Mouse (Mus musculus) macrophage (primary cell): ENCODE results near the gene Emilin2. TPM values are rescaled to one million over a fixed set of nuclear protein-coding genes. Genes with fewer than 3 reads are reported as not detected.
A peak's percentile ranks its signal among the peaks of the same experiment; 100 is the strongest.

Experiments used
- H3K27ac ChIP-seq: fragments of 350-480 bp; formaldehyde crosslinking; 2 replicates; pipeline ENCODE4 v1.9.0; 2021
- H3K36me3 ChIP-seq: fragments of 350-480 bp; formaldehyde crosslinking; 2 replicates; pipeline ENCODE4 v1.9.0; 2021; ENCODE audit errors: inconsistent target
- H3K4me3 ChIP-seq: fragments of 350-480 bp; formaldehyde crosslinking; 2 replicates; pipeline ENCODE4 v1.9.0; 2021; ENCODE audit errors: inconsistent target
- H3K79me2 ChIP-seq: fragments of 350-480 bp; formaldehyde crosslinking; 2 replicates; pipeline ENCODE4 v1.9.0; 2021; ENCODE audit errors: inconsistent target
- WGBS: methylation state at CpG from one replicate; pipeline ENCODE4 v1.1.7; 2026; ENCODE audit warnings: inconsistent platforms; ENCODE audit not compliant: missing documents; 5-methylcytosine and 5-hydroxymethylcytosine counted together
- polyA plus RNA-seq: library from polyadenylated mRNA; stranded (reverse); fragments of 250-400 nt; gene quantifications from 3 replicates; pipeline ENCODE4 v1.2.4, GENCODE M21; 2018; ENCODE audit warnings: inconsistent platforms

The Emilin2 gene
- polyA plus RNA-seq, 1 experiment from 2014 or later: 106 TPM

- H3K4me3 ChIP-seq: peak overlapping the region; percentile 61
- 32% methylated on average over 23 of the region's 23 CpGs for WGBS
- peaks cover 57% of the 10 kb centered on the region for H3K79me2 ChIP-seq
- H3K27ac ChIP-seq: peak overlapping the region; percentile 57
- H3K36me3 ChIP-seq: no peaks in the 10 kb centered on the region
Measured at GRCm38 (mm10) chr17:71309711-71310485, 1.9 kb downstream of the Emilin2 start.

GRCm38 (mm10) chr17:71309141-71309540 is 2.6 kb downstream of the Emilin2 start:
- Histone ChIP-seq H3K79me2 (peaks cover 64% of the 10 kb centered on the region), H3K4me3 (peak overlapping the region; percentile 61; the same call in 1 of the 2 replicates), H3K36me3 (no peaks in the 10 kb centered on the region), H3K27ac (no peak overlapping the region)
- WGBS: 81% methylated on average over 14 of the region's 14 CpGs

GRCm38 (mm10) chr17:71308296-71308695 is 3.5 kb downstream of the Emilin2 start:
- 83% methylated on average over 5 of the region's 5 CpGs for WGBS
- H3K36me3 ChIP-seq: no peaks in the 10 kb centered on the region
- H3K79me2 ChIP-seq: peaks cover 73% of the 10 kb centered on the region
- no peak overlapping the region for H3K27ac ChIP-seq
- no peak overlapping the region for H3K4me3 ChIP-seq

GRCm38 (mm10) chr17:71307251-71307790 is 4.5 kb downstream of the Emilin2 start:
- 95% methylated on average over 10 of the region's 10 CpGs for WGBS
- Histone ChIP-seq H3K27ac (no peak overlapping the region), H3K36me3 (no peaks in the 10 kb centered on the region), H3K4me3 (no peak overlapping the region), H3K79me2 (peaks cover 83% of the 10 kb centered on the region)

- Histone ChIP-seq H3K79me2 (peaks cover 86% of the 10 kb centered on the region), H3K36me3 (no peaks in the 10 kb centered on the region), H3K27ac (no peak overlapping the region), H3K4me3 (no peak overlapping the region)
- 96% methylated on average over 4 of the region's 4 CpGs for WGBS
Measured at GRCm38 (mm10) chr17:71306716-71307115, 5.1 kb downstream of the Emilin2 start.

GRCm38 (mm10) chr17:71306091-71306490 is 5.7 kb downstream of the Emilin2 start:
- 92% methylated on average over 6 of the region's 6 CpGs for WGBS
- Histone ChIP-seq H3K36me3 (no peaks in the 10 kb centered on the region), H3K27ac (no peak overlapping the region), H3K79me2 (peaks cover 86% of the 10 kb centered on the region), H3K4me3 (no peak overlapping the region)

- WGBS: 96% methylated on average over 6 of the region's 6 CpGs
- Histone ChIP-seq H3K27ac (no peak overlapping the region), H3K36me3 (no peaks in the 10 kb centered on the region)
Measured at GRCm38 (mm10) chr17:71303444-71303843, 8.3 kb downstream of the Emilin2 start.

GRCm38 (mm10) chr17:71301413-71301812 is 10.4 kb downstream of the Emilin2 start:
- Histone ChIP-seq H3K36me3 (no peaks in the 10 kb centered on the region), H3K79me2 (peaks cover 74% of the 10 kb centered on the region), H3K4me3 (no peak overlapping the region), H3K27ac (peak overlapping the region; percentile 95)
- WGBS: 82% methylated on average over 5 of the region's 5 CpGs

More at GRCm38 (mm10) chr17:71303444-71303843, 8.3 kb downstream of the Emilin2 start:
- peaks cover 74% of the 10 kb centered on the region for H3K79me2 ChIP-seq
- no peak overlapping the region for H3K4me3 ChIP-seq

GRCm38 (mm10) chr17:71300338-71300737 is 11.4 kb downstream of the Emilin2 start:
- WGBS: 0% methylated on average over 2 of the region's 2 CpGs
- Histone ChIP-seq H3K36me3 (no peaks in the 10 kb centered on the region), H3K4me3 (no peak overlapping the region), H3K27ac (peak overlapping the region; percentile 95), H3K79me2 (peaks cover 74% of the 10 kb centered on the region)

- Histone ChIP-seq H3K27ac (peak overlapping the region; percentile 95), H3K4me3 (no peak overlapping the region), H3K36me3 (no peaks in the 10 kb centered on the region), H3K79me2 (peaks cover 74% of the 10 kb centered on the region)
- WGBS: 20% methylated on average over 4 of the region's 4 CpGs
Measured at GRCm38 (mm10) chr17:71299879-71300278, 11.9 kb downstream of the Emilin2 start.

- 24% methylated on average over 3 of the region's 3 CpGs for WGBS
Measured at GRCm38 (mm10) chr17:71294570-71294969, 17.2 kb downstream of the Emilin2 start.

GRCm38 (mm10) chr17:71292897-71293296 is 18.9 kb downstream of the Emilin2 start:
- no peak overlapping the region for H3K27ac ChIP-seq
- 98% methylated on average over 4 of the region's 4 CpGs for WGBS
- H3K79me2 ChIP-seq: peaks cover 92% of the 10 kb centered on the region
- no peaks in the 10 kb centered on the region for H3K36me3 ChIP-seq
- no peak overlapping the region for H3K4me3 ChIP-seq

More at GRCm38 (mm10) chr17:71294570-71294969, 17.2 kb downstream of the Emilin2 start:
- H3K27ac ChIP-seq: 0 out of 2 replicates have a peak overlapping the region, but pooled peaks have one; percentile 13
- no peak overlapping the region for H3K4me3 ChIP-seq
- no peaks in the 10 kb centered on the region for H3K36me3 ChIP-seq
- H3K79me2 ChIP-seq: peaks cover 96% of the 10 kb centered on the region

- Histone ChIP-seq H3K36me3 (no peaks in the 10 kb centered on the region), H3K4me3 (no peak overlapping the region), H3K27ac (no peak overlapping the region), H3K79me2 (peaks cover 91% of the 10 kb centered on the region)
- WGBS: 63% methylated on average over 6 of the region's 6 CpGs
Measured at GRCm38 (mm10) chr17:71291897-71292420, 19.8 kb downstream of the Emilin2 start.

- Histone ChIP-seq H3K36me3 (no peaks in the 10 kb centered on the region), H3K4me3 (no peak overlapping the region), H3K27ac (no peak overlapping the region), H3K79me2 (peaks cover 91% of the 10 kb centered on the region)
- 89% methylated on average over 7 of the region's 7 CpGs for WGBS
Measured at GRCm38 (mm10) chr17:71290486-71291410, 21.0 kb downstream of the Emilin2 start.
